Mouse (Mus musculus) small intestine, adult 2 months (tissue): ENCODE data around the gene Setdb1. TPM values are rescaled to one million over a fixed set of nuclear protein-coding genes. Genes with fewer than 3 reads are reported as not detected.
"Not testable (repeated sequence)": the region's sequence is repeated elsewhere in the genome, so short reads cannot be mapped to it uniquely, and the experiment has no call there.

Experiments
- H3K27ac ChIP-seq: fragments of 200-500 bp; 2 replicates; pipeline ENCODE4 v1.5.1; 2012; ENCODE audit warnings: low read depth, low read length, control low read depth, inconsistent platforms; ENCODE audit not compliant: insufficient read depth
- H3K27me3 ChIP-seq: fragments of 200-500 bp; 2 replicates; pipeline ENCODE4 v1.6.1; 2012; ENCODE audit warnings: mild to moderate bottlenecking, moderate library complexity, low read length, inconsistent platforms; ENCODE audit not compliant: control insufficient read depth, insufficient read depth
- H3K36me3 ChIP-seq: fragments of 200-500 bp; 2 replicates; pipeline ENCODE4 v1.6.1; 2012; ENCODE audit warnings: mild to moderate bottlenecking, low read length, control low read depth, inconsistent platforms; ENCODE audit not compliant: control insufficient read depth, insufficient read depth
- H3K4me1 ChIP-seq: fragments of 200-500 bp; 2 replicates; pipeline ENCODE4 v1.6.1; 2012; ENCODE audit warnings: low read length, inconsistent platforms, mixed read lengths; ENCODE audit not compliant: control insufficient read depth, insufficient read depth, insufficient read length
- H3K4me3 ChIP-seq: fragments of 200-500 bp; 2 replicates; pipeline ENCODE4 v1.5.1; 2012; ENCODE audit warnings: low read depth, mild to moderate bottlenecking, control low read depth, inconsistent platforms, low read length, moderate library complexity
- CTCF ChIP-seq: fragments of 200-500 bp; IDR thresholded peaks from 2 replicates; pipeline ENCODE4 v1.5.1; 2012; ENCODE audit warnings: low read depth, mild to moderate bottlenecking, control low read depth, inconsistent platforms, low read length, moderate library complexity, mixed read lengths; ENCODE audit not compliant: insufficient replicate concordance, insufficient read length; ENCODE audit errors: extremely low read depth
- POLR2A ChIP-seq: fragments of 200-500 bp; IDR thresholded peaks from 2 replicates; pipeline ENCODE4 v1.6.1; 2012; ENCODE audit warnings: low read depth, mild to moderate bottlenecking, control low read depth, inconsistent platforms, low read length, moderate library complexity
- WGBS: fragments of 180-500 bp; shearing (Covaris S2); methylation state at CpG from one replicate; pipeline ENCODE4 v1.1.7; 2018; 5-methylcytosine and 5-hydroxymethylcytosine counted together
- polyA plus RNA-seq: library from polyadenylated mRNA; depleted of rRNA; stranded (reverse); fragments of >200 nt; gene quantifications from 2 replicates; pipeline ENCODE4 v1.2.3, GENCODE M21; 2012; rRNA removed

The Setdb1 gene
- polyA plus RNA-seq = 3.3 and 5.3 TPM in 2 replicates

GRCm38 (mm10) chr3:95356701-95357449 is at the start of gene Setdb1:
Gene Setdb1 (minus strand): TSS chr3:95357202.
- not testable (repeated sequence) for H3K27ac ChIP-seq, H3K27me3 ChIP-seq, H3K4me1 ChIP-seq
- Histone ChIP-seq H3K4me3 (peak within 1 kb of the TSS; percentile 65), H3K36me3 (peaks cover 11% of the 10 kb centered on the region)
- WGBS = under 1% methylated on average over 36 of the region's 57 CpGs

DNA sequence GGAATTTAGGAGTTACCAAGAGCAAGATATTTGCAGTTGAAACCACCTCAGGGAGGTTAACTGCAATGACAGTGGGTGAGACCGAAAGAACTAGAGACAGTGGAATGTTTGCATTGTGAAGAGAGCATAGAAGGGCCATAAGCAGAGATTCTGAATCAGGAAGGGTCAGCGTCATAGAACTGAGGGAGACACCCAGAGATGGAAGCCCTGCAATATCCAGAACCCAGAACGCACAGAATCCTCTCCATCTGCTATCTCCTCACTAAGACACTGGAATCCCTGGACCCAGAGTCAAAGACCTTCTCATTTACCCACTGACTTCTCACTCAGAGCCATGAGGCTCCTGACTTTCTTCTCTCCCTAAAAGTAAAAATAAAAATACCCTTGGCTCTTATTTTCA is 45.7 kb upstream of the Setdb1 start, which contains the start of gene 4930558C23Rik:
Gene 4930558C23Rik, minus strand, starts transcription at position 101 of the 400 bp plus-strand sequence.
- 85% methylated on average over 3 of the region's 3 CpGs for WGBS
- Histone ChIP-seq H3K4me3 (no peak within 1 kb of the TSS), H3K27ac (no peak within 1 kb of the TSS), H3K36me3 (no peaks in the 10 kb centered on the region), H3K4me1 (no peaks in the 10 kb centered on the region), H3K27me3 (0 out of 2 replicates have a peak, but pooled peaks cover 2% of the 10 kb centered on the region)
- no peak for TF ChIP-seq POLR2A
- TF ChIP-seq CTCF = no peak

- WGBS = 69% methylated on average over 4 of the region's 4 CpGs
- no peaks in the 10 kb centered on the region for H3K27me3 ChIP-seq
- TF ChIP-seq CTCF (no peak), POLR2A (no peak)
- H3K27ac ChIP-seq = no peak overlapping the region
- no peaks in the 10 kb centered on the region for H3K4me1 ChIP-seq
- H3K36me3 ChIP-seq = no peaks in the 10 kb centered on the region
- H3K4me3 ChIP-seq = no peak overlapping the region
Measured at GRCm38 (mm10) chr3:95394385-95394784, 37.4 kb upstream of the Setdb1 start.

DNA sequence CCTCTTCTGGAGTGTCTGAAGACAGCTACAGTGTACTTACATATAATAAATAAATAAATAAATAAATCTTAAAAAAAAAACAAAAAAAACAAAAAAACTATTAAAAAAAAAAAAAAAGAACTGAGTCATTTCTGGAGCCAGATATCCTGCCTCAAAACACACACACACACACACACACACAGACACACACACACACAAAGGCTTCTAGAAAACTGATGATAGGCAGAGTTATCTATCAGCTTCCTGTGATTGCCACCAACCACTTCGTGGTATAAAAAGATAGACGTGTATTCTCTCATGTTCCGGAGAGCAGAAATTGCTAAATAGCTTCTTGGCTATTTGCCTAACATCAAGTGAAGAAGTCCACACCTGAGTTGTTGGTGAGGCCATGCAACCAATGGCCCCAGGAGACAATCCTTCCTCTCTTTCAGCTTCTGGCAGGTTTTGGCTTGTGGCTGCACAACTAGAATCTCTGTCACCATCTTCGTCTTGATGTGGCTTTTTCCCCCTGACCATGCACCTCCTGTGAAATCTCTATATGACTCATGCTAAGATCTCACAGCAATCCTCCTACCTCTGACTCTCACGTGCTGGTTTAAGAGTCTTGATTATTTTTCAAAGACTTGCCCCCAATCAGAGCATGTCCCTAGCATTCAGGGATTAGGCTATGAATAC is 28.5 kb upstream of the Setdb1 start:
- no peaks in the 10 kb centered on the region for H3K27me3 ChIP-seq
- WGBS = 66% methylated on average over 5 of the region's 5 CpGs
- TF ChIP-seq POLR2A = no peak
- no peak for TF ChIP-seq CTCF
- no peaks in the 10 kb centered on the region for H3K36me3 ChIP-seq
- no peaks in the 10 kb centered on the region for H3K4me1 ChIP-seq
- no peak overlapping the region for H3K4me3 ChIP-seq
- H3K27ac ChIP-seq = no peak overlapping the region

DNA sequence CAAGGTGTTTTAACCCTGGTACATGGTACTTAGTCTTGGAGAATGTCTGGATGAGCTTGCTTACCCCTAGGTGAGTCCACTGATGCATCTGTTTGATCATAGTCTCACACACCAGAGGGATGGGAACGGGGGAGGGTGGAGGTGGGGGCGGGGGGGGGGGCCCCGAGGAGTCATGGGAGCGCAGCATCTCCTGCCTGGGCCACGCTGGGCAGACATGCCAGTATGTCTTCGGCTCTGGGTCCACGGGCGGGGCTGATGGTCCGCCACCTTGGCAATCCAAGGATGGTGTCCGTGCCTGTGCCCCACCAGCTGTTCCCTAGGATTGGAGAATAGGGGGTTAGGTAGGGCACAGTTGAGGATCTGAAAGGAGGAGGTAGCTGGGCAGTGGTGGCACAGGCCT is 16.2 kb upstream of the Setdb1 start:
- Histone ChIP-seq H3K36me3 (no peaks in the 10 kb centered on the region), H3K27me3 (no peaks in the 10 kb centered on the region), H3K4me1 (no peaks in the 10 kb centered on the region), H3K27ac (no peak overlapping the region), H3K4me3 (no peak overlapping the region)
- WGBS = 88% methylated on average over 10 of the region's 10 CpGs
- no peak for TF ChIP-seq POLR2A
- TF ChIP-seq CTCF = no peak

- no peaks in the 10 kb centered on the region for H3K27me3 ChIP-seq
- H3K36me3 ChIP-seq = no peaks in the 10 kb centered on the region
- no peak for TF ChIP-seq POLR2A
- no peak for TF ChIP-seq CTCF
- no peaks in the 10 kb centered on the region for H3K4me1 ChIP-seq
- H3K27ac ChIP-seq = no peak overlapping the region
- no peak overlapping the region for H3K4me3 ChIP-seq
Measured at GRCm38 (mm10) chr3:95370101-95370500, 13.1 kb upstream of the Setdb1 start.

DNA sequence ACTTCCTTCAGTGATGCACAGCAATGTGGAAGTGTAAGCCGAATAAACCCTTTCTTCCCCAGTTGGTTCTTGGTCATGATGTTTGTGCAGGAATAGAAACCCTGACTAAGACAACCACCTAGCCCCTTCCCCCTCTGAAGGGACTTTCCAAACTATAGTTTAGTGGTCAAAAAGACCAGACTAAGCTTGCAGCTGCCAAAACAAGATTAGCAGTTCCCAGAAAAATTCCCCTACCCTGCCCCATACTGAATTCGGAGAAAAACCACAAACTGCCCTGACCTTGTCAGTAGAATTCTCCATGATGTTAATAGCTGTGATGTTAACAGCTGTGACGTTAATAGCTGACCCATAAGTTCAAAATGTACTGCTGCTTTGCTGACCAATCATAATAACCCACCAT is 3.3 kb upstream of the Setdb1 start:
- H3K36me3 ChIP-seq, H3K27me3 ChIP-seq, H3K27ac ChIP-seq, H3K4me1 ChIP-seq, H3K4me3 ChIP-seq: not testable (repeated sequence)
- WGBS = 73% methylated on average over 3 of the region's 3 CpGs

GRCm38 (mm10) chr3:95357746-95358145 is 744 bp upstream of the Setdb1 start:
- WGBS = 94% methylated on average over 2 of the region's 2 CpGs
- Histone ChIP-seq H3K27ac (no peak overlapping the region), H3K4me3 (no peak overlapping the region), H3K27me3 (no peaks in the 10 kb centered on the region), H3K36me3 (peaks cover 6% of the 10 kb centered on the region), H3K4me1 (no peaks in the 10 kb centered on the region)
- no peak for TF ChIP-seq POLR2A

- peak overlapping the region; percentile 65 for H3K4me3 ChIP-seq
- WGBS = 16% methylated on average over 13 of the region's 19 CpGs
Measured at GRCm38 (mm10) chr3:95355911-95356544, 974 bp downstream of the Setdb1 start.

More at GRCm38 (mm10) chr3:95355911-95356544, 974 bp downstream of the Setdb1 start:
- H3K27me3 ChIP-seq, H3K27ac ChIP-seq, H3K4me1 ChIP-seq: not testable (repeated sequence)
- H3K36me3 ChIP-seq = peaks cover 11% of the 10 kb centered on the region
